Mouse (Mus musculus) E14TG2a.4 (cell line): ENCODE measurements at regions not wholly inside any gene's neighbourhood (a gene's known extent, or its start where the extent isn't known, plus 50 kb on each side); places are given as distances from the start of the nearest gene placed in this dataset.

ENCODE experiments used
- CTCF ChIP-seq: conservative IDR thresholded peaks from 2 replicates; pipeline ENCODE4 v1.5.1; 2014; ENCODE audit warnings: low read length
- NANOG ChIP-seq: IDR thresholded peaks from 2 replicates; pipeline ENCODE4 v1.6.1; 2014; ENCODE audit warnings: borderline replicate concordance, low read length, mixed read lengths
- POU5F1 ChIP-seq: IDR thresholded peaks from 2 replicates; pipeline ENCODE4 v1.6.1; 2014; ENCODE audit warnings: low read length, borderline replicate concordance

- no peak for TF ChIP-seq CTCF
- TF ChIP-seq POU5F1: no peak
- no peak for TF ChIP-seq NANOG
Measured at GRCm38 (mm10) chr6:118250006-118250405, 52.5 kb upstream of the Ret start.
